Comparison of ENCODE assay signal across 16 mouse cellular contexts in the genomic region with DNA sequence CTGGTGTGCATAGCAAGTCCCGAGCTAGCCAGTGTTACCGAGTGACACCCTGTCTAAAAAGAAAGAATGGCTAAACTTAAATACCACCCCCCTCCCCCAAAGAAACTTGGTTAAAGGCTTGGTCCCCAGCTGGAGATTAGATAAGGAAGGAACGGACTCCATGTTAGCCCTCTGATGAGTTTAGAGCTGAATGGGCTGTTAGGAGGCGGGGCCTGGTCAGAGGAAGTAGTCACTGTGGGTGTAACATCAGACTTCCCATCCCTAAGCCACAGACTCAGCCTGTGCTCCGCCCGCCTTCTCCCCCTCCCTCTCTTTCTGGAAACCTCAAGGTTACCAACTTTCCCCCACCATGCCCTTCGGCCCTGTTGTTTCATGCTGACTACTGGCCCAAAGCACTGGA. TPM values are rescaled to one million over a fixed set of nuclear protein-coding genes. Genes with fewer than 3 reads are reported as not detected.
DNase-seq lines count a peak whose midpoint lies in the region; ATAC-seq lines count a peak whose summit lies in the region.
"Had no signal": no experiment of that assay in that cellular context is flagged by ENCODE, and none has a peak within 500 bp of the region (broad histone marks: within the 10 kb centered on the region; RNA-seq: fewer than 3 reads in every experiment).

No protein-coding gene starts in this region.

- no peaks in the 10 kb centered on the region for H3K27me3 ChIP-seq in liver, embryonic 13.5 days
- no peaks in the 10 kb centered on the region for H3K27me3 ChIP-seq in forebrain, embryonic 14.5 days (replicated peaks; ENCODE audit: control insufficient read depth, insufficient read depth, low read length)
- H3K27me3 ChIP-seq: hindbrain, embryonic 13.5 days had no signal

- H3K4me3 ChIP-seq in liver, embryonic 13.5 days (replicated peaks) = no peak overlapping the region
- no peak overlapping the region for H3K4me3 ChIP-seq in forebrain, embryonic 14.5 days (ENCODE audit: low read depth, low read length)
- H3K4me3 ChIP-seq: embryonic facial prominence, embryonic 10.5 days; heart, adult 2 months; hindbrain, embryonic 13.5 days had no signal

- H3K4me1 ChIP-seq in liver, embryonic 13.5 days (replicated peaks) = peaks cover 16% of the 10 kb centered on the region; the same call in 1 of the 2 replicates
- H3K4me1 ChIP-seq in forebrain, embryonic 14.5 days (ENCODE audit: control insufficient read depth, insufficient read depth, low read length) = no peaks in the 10 kb centered on the region
- H3K4me1 ChIP-seq: embryonic facial prominence, embryonic 10.5 days had no signal

- ATAC-seq in liver, embryonic 13.5 days (ENCODE audit: low read depth) = peak; percentile 75
- ATAC-seq in neutrophil, adult 5-6 weeks (ENCODE audit: extremely low read depth, insufficient number of reproducible peaks, low FRiP score, poor library complexity, severe bottlenecking) = peak; percentile 91
- no peak for ATAC-seq in forebrain, embryonic 14.5 days

- H3K9ac ChIP-seq in liver, embryonic 13.5 days = no peak overlapping the region
- no peak overlapping the region for H3K9ac ChIP-seq in forebrain, embryonic 14.5 days (ENCODE audit: low read length)
- H3K9ac ChIP-seq: forebrain, postnatal 0 days; hindbrain, embryonic 13.5 days had no signal

- no peaks in the 10 kb centered on the region for H3K9me3 ChIP-seq in liver, embryonic 13.5 days (replicated peaks)
- no peaks in the 10 kb centered on the region for H3K9me3 ChIP-seq in forebrain, embryonic 14.5 days (replicated peaks; ENCODE audit: control insufficient read depth, low read length)
- H3K9me3 ChIP-seq: hindbrain, embryonic 13.5 days had no signal

- H3K36me3 ChIP-seq in liver, embryonic 13.5 days = peaks cover 17% of the 10 kb centered on the region
- peaks cover 59% of the 10 kb centered on the region for H3K36me3 ChIP-seq in forebrain, embryonic 14.5 days (ENCODE audit: control insufficient read depth, insufficient read depth, low read length)

- 19% methylated on average over 7 of the region's 7 CpGs for WGBS in liver, embryonic 13.5 days (ENCODE audit: insufficient replicate concordance)
- WGBS in forebrain, embryonic 14.5 days = 95% methylated on average over 7 of the region's 7 CpGs

- peak overlapping the region; percentile 16; the same call in 1 of the 2 replicates for H3K4me2 ChIP-seq in liver, embryonic 13.5 days
- no peak overlapping the region for H3K4me2 ChIP-seq in forebrain, embryonic 14.5 days (ENCODE audit: low read length)
- H3K4me2 ChIP-seq: hindbrain, embryonic 13.5 days had no signal

- peak; percentile 59 for DNase-seq in layer of hippocampus, adult 9-11 months
- no peak for DNase-seq in layer of hippocampus, adult 18-20 months (ENCODE audit: low spot score in 2 of 2)
- DNase-seq in R1 (ENCODE audit: low read depth, low spot score) (peak; percentile 89), MN1 (ENCODE audit: low spot score) (no peak)
- DNase-seq in liver, embryonic 13.5 days = peak; percentile 47
- no peak for DNase-seq in forebrain, embryonic 14.5 days (ENCODE audit: low spot score)
- no peak for DNase-seq in urinary bladder, postnatal 14 days (ENCODE audit: low spot score)
- DNase-seq: cerebellum, adult 11 months; forebrain, postnatal 0 days; heart, adult 2 months; kidney, postnatal 14 days; thymus, postnatal 25 days had no signal

- no peak overlapping the region; the same call in 1 of the 2 replicates for H3K27ac ChIP-seq in liver, embryonic 13.5 days
- no peak overlapping the region for H3K27ac ChIP-seq in forebrain, embryonic 14.5 days (ENCODE audit: low read depth, low read length)
- H3K27ac ChIP-seq: embryonic facial prominence, embryonic 10.5 days; heart, adult 2 months; hindbrain, embryonic 13.5 days had no signal

RNA-seq across cellular contexts. Expression of a gene that starts 30.4 kb away (rescaled TPM):
- 100 to 1,000 TPM; 106 to 107 TPM for total RNA-seq in layer of hippocampus, adult 18-20 months (2021)
- polyA plus RNA-seq in liver, embryonic 13.5 days (2015; fragmentation: Nextera tagmentation; extraction: Ambion mirVana) = 0.37 and 0.50 TPM in 2 replicates
- 10.4 and 28.0 TPM in 2 replicates for total RNA-seq in neutrophil, adult 5-6 weeks (2017)
- 11.1 and 15.6 TPM in 2 replicates for polyA plus RNA-seq in forebrain, embryonic 14.5 days (2014; fragmentation: Nextera tagmentation; extraction: Ambion mirVana)

RNA-seq across cellular contexts. Expression of a gene that starts 38.2 kb away (rescaled TPM):
- 1 to 10 TPM; 3.8 to 4.3 TPM for total RNA-seq in layer of hippocampus, adult 18-20 months (2021)
- polyA plus RNA-seq in liver, embryonic 13.5 days (2015; fragmentation: Nextera tagmentation; extraction: Ambion mirVana) = not detected in 2 replicates
- not detected in 2 replicates for total RNA-seq in neutrophil, adult 5-6 weeks (2017)
- 0.10 TPM in 1 of 2 replicates, not detected in the other for polyA plus RNA-seq in forebrain, embryonic 14.5 days (2014; fragmentation: Nextera tagmentation; extraction: Ambion mirVana)
- total RNA-seq: forebrain, postnatal 0 days; heart, adult 2 months had no signal
- polyA plus RNA-seq: embryonic facial prominence, embryonic 10.5 days; heart, adult 2 months; neural tube, embryonic 14.5 days had no signal

RNA-seq across cellular contexts. Expression of a gene that starts 59.4 kb away (rescaled TPM):
- total RNA-seq in layer of hippocampus, adult 18-20 months (2021) = 10 to 100 TPM; 49.3 to 57.6 TPM
- 233 and 246 TPM in 2 replicates for polyA plus RNA-seq in liver, embryonic 13.5 days (2015; fragmentation: Nextera tagmentation; extraction: Ambion mirVana)
- 70.5 and 76.5 TPM in 2 replicates for total RNA-seq in neutrophil, adult 5-6 weeks (2017)
- polyA plus RNA-seq in forebrain, embryonic 14.5 days (2014; fragmentation: Nextera tagmentation; extraction: Ambion mirVana) = 240 and 256 TPM in 2 replicates

Comparison
In these comparisons a context has a peak if more than half of its experiments do, and no peak if none do; other contexts are left out.
1. DNase-seq: peak in layer of hippocampus, adult 9-11 months (single experiment), R1 (single experiment) and liver, embryonic 13.5 days (single experiment); none in layer of hippocampus, adult 18-20 months (0 of 2), forebrain, embryonic 14.5 days (single experiment), MN1 (single experiment) and urinary bladder, postnatal 14 days (single experiment).